Mouse (Mus musculus) brain, embryonic 14.5 days (tissue): ENCODE data around the gene Nemp1. TPM values are rescaled to one million over a fixed set of nuclear protein-coding genes. Genes with fewer than 3 reads are reported as not detected.
"Not testable (repeated sequence)": the region's sequence is repeated elsewhere in the genome, so short reads cannot be mapped to it uniquely, and the experiment has no call there.

Experiments used
- DNase-seq: peaks from one replicate; pipeline ENCODE4 v3.0.0-alpha.2; 2011; ENCODE audit warnings: low read depth
- CTCF ChIP-seq: fragments of 200-500 bp; IDR thresholded peaks from 2 replicates; pipeline ENCODE4 v1.5.1; 2012; ENCODE audit warnings: inconsistent platforms, mild to moderate bottlenecking, moderate library complexity, borderline replicate concordance; ENCODE audit not compliant: insufficient read depth, insufficient read length; ENCODE audit errors: extremely low read depth
- POLR2A ChIP-seq: fragments of 200-500 bp; IDR thresholded peaks from 2 replicates; pipeline ENCODE4 v1.6.1; 2012; ENCODE audit warnings: mild to moderate bottlenecking, inconsistent platforms, borderline replicate concordance; ENCODE audit not compliant: poor library complexity, insufficient read depth, insufficient read length, severe bottlenecking; ENCODE audit errors: extremely low read depth
- polyA plus RNA-seq: library from polyadenylated mRNA; depleted of rRNA; stranded (reverse); fragments of >200 nt; gene quantifications from 2 replicates; pipeline ENCODE4 v1.2.3, GENCODE M21; 2012

Gene Nemp1
- polyA plus RNA-seq, 1 experiment = 6.4 TPM

GRCm38 (mm10) chr10:127654970-127655579, 11.6 kb upstream of the Nemp1 start:
- TF ChIP-seq POLR2A = no peak
- no peak for DNase-seq

GRCm38 (mm10) chr10:127657617-127658016, 9.1 kb upstream of the Nemp1 start:
- not testable (repeated sequence) for DNase-seq

DNA sequence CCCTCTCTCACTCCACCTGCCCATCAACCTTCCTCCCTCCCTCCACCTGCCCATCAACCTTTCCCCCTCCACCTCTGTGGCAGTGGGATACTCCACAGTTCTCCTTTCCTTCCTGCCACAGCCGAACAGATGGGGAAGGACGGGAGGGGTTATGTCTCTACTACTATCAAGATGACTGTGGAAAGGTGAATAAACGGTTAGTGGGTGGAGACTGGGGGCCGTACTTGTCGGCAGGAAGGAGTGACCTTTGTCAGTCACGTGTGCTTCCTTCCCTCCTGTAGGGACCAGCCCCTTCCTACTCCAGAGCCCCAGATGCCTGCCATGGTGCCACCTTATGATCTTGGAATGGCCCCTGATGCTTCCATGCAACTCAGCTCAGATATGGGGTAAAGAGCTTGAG, 8.6 kb upstream of the Nemp1 start:
- no peak for DNase-seq
- TF ChIP-seq CTCF (no peak), POLR2A (no peak)

- no peak for TF ChIP-seq CTCF
- no peak for TF ChIP-seq POLR2A
Measured at GRCm38 (mm10) chr10:127659551-127659950, 7.2 kb upstream of the Nemp1 start.

DNA sequence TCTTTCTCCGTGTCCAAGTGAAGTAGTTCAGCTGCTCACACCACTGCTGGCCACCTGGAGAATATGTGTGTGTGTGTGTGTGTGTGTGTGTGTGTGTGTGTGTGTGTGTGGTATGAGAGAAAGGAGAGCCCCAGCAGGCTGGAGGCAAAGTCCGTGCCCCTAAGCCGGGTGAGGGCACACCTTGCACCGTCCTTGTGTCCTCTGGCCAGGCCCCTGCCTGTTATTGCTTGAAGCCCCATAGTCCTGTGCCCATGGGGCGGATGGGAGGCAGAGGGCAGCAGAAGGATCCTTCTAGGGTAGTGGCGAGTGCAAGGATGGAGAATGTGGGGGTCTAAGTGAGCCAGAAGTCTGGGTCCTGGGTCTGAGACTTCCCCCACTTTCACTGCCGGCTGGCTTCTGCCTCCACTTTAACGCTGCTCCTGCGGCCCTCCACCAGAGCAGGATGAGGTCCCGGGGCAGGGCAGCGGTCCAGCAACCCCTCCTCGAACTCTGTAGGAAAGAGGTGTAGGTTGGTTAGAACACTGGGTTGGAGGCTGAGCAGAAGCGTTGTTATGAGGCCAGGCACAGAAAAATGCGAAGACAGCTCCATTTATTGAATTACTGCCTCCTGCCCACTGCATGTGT, 5.3 kb upstream of the Nemp1 start:
- no peak for TF ChIP-seq POLR2A
- no peak for TF ChIP-seq CTCF
- DNase-seq = no peak

More at GRCm38 (mm10) chr10:127659551-127659950, 7.2 kb upstream of the Nemp1 start:
- no peak for DNase-seq

DNA sequence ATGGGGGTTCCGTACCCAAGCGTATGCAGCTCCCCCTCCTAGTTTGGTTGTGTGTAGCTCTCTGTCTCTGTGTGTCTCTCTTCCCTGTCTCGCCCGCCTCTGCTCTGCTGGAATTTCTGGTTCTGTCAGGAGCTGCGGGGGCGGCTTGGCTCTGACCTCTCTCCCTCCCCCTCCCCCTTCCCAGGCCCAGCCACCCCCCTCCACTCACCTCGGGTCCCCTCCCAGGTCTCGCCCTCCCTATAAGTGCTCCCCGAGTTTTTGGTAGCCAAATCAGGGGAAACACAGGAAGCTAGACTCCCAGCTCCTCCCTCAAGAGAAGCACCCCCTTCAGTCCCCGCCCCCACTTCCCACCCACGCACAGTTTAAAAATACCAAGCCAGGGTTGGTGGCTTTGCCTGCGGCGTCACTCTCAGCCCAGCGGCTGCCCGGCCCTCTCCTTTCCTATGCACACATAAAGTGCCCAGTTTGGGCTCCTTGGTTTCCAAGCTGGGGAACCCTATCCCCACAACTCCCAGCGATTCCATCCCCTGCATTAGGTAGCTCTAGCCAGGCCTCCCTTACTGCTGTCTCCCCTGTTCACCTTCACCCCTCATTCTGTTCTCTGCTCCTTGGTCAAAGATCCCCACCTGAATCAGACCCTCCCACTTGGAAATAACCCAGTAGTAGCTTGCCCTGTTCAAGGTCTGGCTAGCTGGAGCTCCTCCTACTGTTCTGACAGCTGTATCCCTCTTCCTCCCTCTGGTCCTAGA, 4.6 kb upstream of the Nemp1 start:
- TF ChIP-seq POLR2A = no peak
- peak; percentile 30 for DNase-seq

DNA sequence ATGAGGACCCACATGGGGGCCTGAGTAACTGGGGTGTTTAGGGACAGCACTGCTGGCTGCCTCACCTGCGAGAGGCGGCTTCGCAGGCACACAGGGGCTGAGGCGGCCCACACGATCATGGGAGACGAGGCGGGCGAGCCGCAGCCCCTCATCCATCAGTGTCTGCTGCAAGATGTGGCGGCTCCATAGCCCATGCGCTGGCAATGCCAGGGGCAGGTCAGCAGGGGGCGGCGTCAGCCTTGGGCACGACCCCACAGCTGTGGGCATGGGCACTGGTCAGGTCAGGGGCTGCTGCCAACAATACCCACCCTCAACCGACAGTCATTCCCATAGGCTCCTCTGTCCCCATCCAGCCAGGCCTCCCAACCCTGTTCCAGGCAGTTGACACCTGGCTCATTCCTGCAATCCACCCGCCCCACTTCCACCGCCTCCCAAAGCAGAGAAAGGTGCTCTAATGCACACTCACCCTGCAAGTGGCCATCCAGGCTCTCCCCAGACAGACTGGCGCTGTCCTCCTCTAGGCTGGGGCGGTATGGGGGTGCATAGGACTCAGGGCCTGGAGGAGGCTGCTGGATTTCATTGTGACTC, 3.9 kb upstream of the Nemp1 start:
- DNase-seq = peak; percentile 16
- TF ChIP-seq CTCF (peak; percentile 23; the same call in 1 of the 2 replicates), POLR2A (no peak)

DNA sequence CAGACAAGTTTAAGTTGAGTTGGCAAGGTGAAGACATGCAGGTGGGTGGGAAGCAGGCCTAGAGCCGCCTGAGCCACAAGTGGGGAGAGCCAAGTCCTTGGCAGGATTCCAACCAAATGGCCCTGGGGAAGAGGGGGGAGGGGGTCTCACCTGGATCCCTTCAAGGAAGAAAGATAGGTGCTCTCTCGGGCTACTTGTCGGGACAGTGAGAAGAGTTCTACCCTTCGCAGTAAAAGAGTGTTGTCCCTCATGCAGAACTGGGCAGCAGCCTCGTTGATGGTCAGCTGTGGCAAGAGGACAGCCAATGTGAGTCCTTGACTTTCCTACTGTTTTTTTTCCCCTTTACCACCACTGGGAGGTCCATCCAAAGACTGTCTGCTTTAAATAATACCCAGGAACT, 3.1 kb upstream of the Nemp1 start:
- TF ChIP-seq POLR2A (no peak), CTCF (no peak)
- no peak for DNase-seq

GRCm38 (mm10) chr10:127664166-127664565, 2.5 kb upstream of the Nemp1 start:
- TF ChIP-seq CTCF = no peak
- TF ChIP-seq POLR2A = no peak
- no peak for DNase-seq

DNA sequence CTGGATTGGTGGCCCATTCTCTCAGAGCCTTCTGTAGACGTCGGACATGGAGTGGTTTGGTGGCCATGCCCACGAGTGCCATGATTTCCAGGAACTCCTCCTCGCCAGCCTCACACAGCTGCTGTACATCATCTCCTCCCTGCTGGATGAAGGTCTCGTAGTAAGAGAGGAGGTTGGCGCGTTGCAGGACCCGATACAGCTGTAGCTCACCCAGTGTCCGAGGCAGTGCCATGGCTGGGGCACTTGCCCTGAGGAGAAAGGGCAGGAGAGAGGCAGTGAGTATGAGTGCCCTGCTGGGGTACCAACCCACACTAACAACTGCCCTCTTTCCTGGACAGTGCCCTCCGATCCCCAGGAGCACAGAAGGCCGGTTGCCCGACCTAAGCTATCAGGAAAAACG, 1.8 kb upstream of the Nemp1 start:
- DNase-seq = no peak
- no peak for TF ChIP-seq CTCF
- TF ChIP-seq POLR2A = no peak

- 0 out of 2 replicates have a peak, but pooled peaks have one; percentile 3 for TF ChIP-seq CTCF
- TF ChIP-seq POLR2A = no peak
- DNase-seq = peak; percentile 32
Measured at GRCm38 (mm10) chr10:127665366-127666181, 1.1 kb upstream of the Nemp1 start.
